Mouse (Mus musculus): ENCODE results near the gene 0610040J01Rik. TPM values are rescaled to one million over a fixed set of nuclear protein-coding genes. Genes with fewer than 3 reads are reported as not detected.
A peak's percentile ranks its signal among the peaks of the same experiment; 100 is the strongest.

0610040J01Rik gene
- polyA plus RNA-seq, 1 experiment from 2014 or later, result 53.4 TPM

GRCm38 (mm10) chr5:63867421-63867820, 55.3 kb downstream of the 0610040J01Rik start:
- H3K4me3 ChIP-seq (replicated peaks; ENCODE audit: low read depth, low read length), result no peak overlapping the region
- no peak overlapping the region for H3K9ac ChIP-seq (ENCODE audit: low read depth, low read length)
- WGBS, result 28% methylated on average over 3 of the region's 3 CpGs
- no peak overlapping the region for H3K4me2 ChIP-seq (ENCODE audit: low read length)
- H3K36me3 ChIP-seq (ENCODE audit: insufficient read depth, low read length), result no peaks in the 10 kb centered on the region
- DNase-seq (ENCODE audit: low spot score), result peak; percentile 53
- peaks cover 4% of the 10 kb centered on the region; the same call in 1 of the 2 replicates for H3K4me1 ChIP-seq (replicated peaks; ENCODE audit: insufficient read depth, low read length)
- peak; percentile 17; the same call in 1 of the 2 replicates for TF ChIP-seq CTCF (IDR thresholded peaks at IDR 0.05; ENCODE audit: low read depth)
- H3K27me3 ChIP-seq (ENCODE audit: insufficient read depth, low read length), result no peaks in the 10 kb centered on the region
- peak overlapping the region; percentile 71; the same call in 1 of the 2 replicates for H3K27ac ChIP-seq
- no peaks in the 10 kb centered on the region for H3K9me3 ChIP-seq (replicated peaks; ENCODE audit: low read length)
- peak; percentile 90 for ATAC-seq (replicated peaks; ENCODE audit: low FRiP score, low read depth)

- TF ChIP-seq CTCF (IDR thresholded peaks at IDR 0.05; ENCODE audit: low read depth), result no peak
- H3K4me1 ChIP-seq (replicated peaks; ENCODE audit: insufficient read depth, low read length), result peaks cover 2% of the 10 kb centered on the region; the same call in 1 of the 2 replicates
- no peaks in the 10 kb centered on the region for H3K27me3 ChIP-seq (ENCODE audit: insufficient read depth, low read length)
- WGBS, result 60% methylated on average over 17 of the region's 17 CpGs
- no peak overlapping the region for H3K9ac ChIP-seq (ENCODE audit: low read depth, low read length)
- DNase-seq (ENCODE audit: low spot score) (no peak), ATAC-seq (replicated peaks; ENCODE audit: low FRiP score, low read depth) (no peak)
- no peak overlapping the region for H3K4me3 ChIP-seq (replicated peaks; ENCODE audit: low read depth, low read length)
- H3K4me2 ChIP-seq (ENCODE audit: low read length), result no peak overlapping the region
- no peaks in the 10 kb centered on the region for H3K36me3 ChIP-seq (ENCODE audit: insufficient read depth, low read length)
- no peak overlapping the region for H3K27ac ChIP-seq
- no peaks in the 10 kb centered on the region for H3K9me3 ChIP-seq (replicated peaks; ENCODE audit: low read length)
These were observed 60.2 kb downstream of the 0610040J01Rik start for GRCm38 (mm10) chr5:63872176-63872932.

- peak; percentile 43; the same call in 1 of the 2 replicates for TF ChIP-seq CTCF (IDR thresholded peaks at IDR 0.05; ENCODE audit: low read depth)
- ATAC-seq (replicated peaks; ENCODE audit: low FRiP score, low read depth), result peak; percentile 92
- Histone ChIP-seq H3K4me2 (ENCODE audit: low read length) (no peak overlapping the region), H3K9ac (ENCODE audit: low read depth, low read length) (no peak overlapping the region), H3K27me3 (ENCODE audit: insufficient read depth, low read length) (no peaks in the 10 kb centered on the region), H3K9me3 (replicated peaks; ENCODE audit: low read length) (no peaks in the 10 kb centered on the region), H3K36me3 (ENCODE audit: insufficient read depth, low read length) (no peaks in the 10 kb centered on the region), H3K4me3 (replicated peaks; ENCODE audit: low read depth, low read length) (no peak overlapping the region), H3K4me1 (replicated peaks; ENCODE audit: insufficient read depth, low read length) (peaks cover 2% of the 10 kb centered on the region; the same call in 1 of the 2 replicates), H3K27ac (peak overlapping the region; percentile 65)
- DNase-seq (ENCODE audit: low spot score), result peak; percentile 39
- 51% methylated on average over 16 of the region's 16 CpGs for WGBS
These were observed 62.7 kb downstream of the 0610040J01Rik start for GRCm38 (mm10) chr5:63874880-63875279.

- Histone ChIP-seq H3K4me2 (ENCODE audit: low read length) (no peak overlapping the region), H3K27me3 (ENCODE audit: insufficient read depth, low read length) (no peaks in the 10 kb centered on the region), H3K4me3 (replicated peaks; ENCODE audit: low read depth, low read length) (no peak overlapping the region), H3K27ac (peak overlapping the region; percentile 60), H3K4me1 (replicated peaks; ENCODE audit: insufficient read depth, low read length) (peaks cover 2% of the 10 kb centered on the region; the same call in 1 of the 2 replicates), H3K9ac (ENCODE audit: low read depth, low read length) (no peak overlapping the region), H3K36me3 (ENCODE audit: insufficient read depth, low read length) (no peaks in the 10 kb centered on the region), H3K9me3 (replicated peaks; ENCODE audit: low read length) (no peaks in the 10 kb centered on the region)
- no peak for ATAC-seq (replicated peaks; ENCODE audit: low FRiP score, low read depth)
- TF ChIP-seq CTCF (IDR thresholded peaks at IDR 0.05; ENCODE audit: low read depth), result no peak
- DNase-seq (ENCODE audit: low spot score), result no peak
- 64% methylated on average over 4 of the region's 4 CpGs for WGBS
These were observed 63.9 kb downstream of the 0610040J01Rik start for GRCm38 (mm10) chr5:63876081-63876480.

DNA sequence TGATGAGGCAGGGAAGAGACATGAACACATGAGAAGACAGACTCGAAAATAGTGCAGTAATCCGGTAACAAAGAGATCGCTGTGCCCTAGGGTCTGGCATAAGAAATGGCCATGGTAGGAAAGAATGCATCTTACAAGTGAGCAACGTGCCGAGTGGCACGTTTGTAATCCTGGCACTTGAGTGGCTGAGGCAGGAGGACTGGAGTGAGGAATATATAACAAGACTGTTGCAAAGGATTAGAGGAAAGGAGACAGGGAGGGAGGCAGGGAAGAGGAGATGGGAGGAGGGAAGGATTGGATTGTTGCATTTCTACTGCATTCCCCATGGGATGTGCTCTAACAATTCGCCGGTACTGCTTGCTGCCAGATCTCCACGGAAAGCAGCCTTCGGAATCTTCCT, 66.9 kb downstream of the 0610040J01Rik start:
- WGBS, result 73% methylated on average over 10 of the region's 10 CpGs
- H3K27ac ChIP-seq, result no peak overlapping the region
- TF ChIP-seq CTCF (IDR thresholded peaks at IDR 0.05; ENCODE audit: low read depth), result no peak

GRCm38 (mm10) chr5:63886292-63886691, 74.1 kb downstream of the 0610040J01Rik start:
- no peak for DNase-seq (ENCODE audit: low spot score)
- no peak overlapping the region for H3K27ac ChIP-seq
- ATAC-seq (replicated peaks; ENCODE audit: low FRiP score, low read depth), result 0 out of 2 replicates have a peak, but pooled peaks have one; percentile 5
- H3K27me3 ChIP-seq (ENCODE audit: insufficient read depth, low read length), result no peaks in the 10 kb centered on the region
- H3K9me3 ChIP-seq (replicated peaks; ENCODE audit: low read length), result no peaks in the 10 kb centered on the region
- WGBS, result 81% methylated on average over 5 of the region's 5 CpGs
- H3K9ac ChIP-seq (ENCODE audit: low read depth, low read length), result no peak overlapping the region
- no peaks in the 10 kb centered on the region for H3K36me3 ChIP-seq (ENCODE audit: insufficient read depth, low read length)
- no peak overlapping the region for H3K4me3 ChIP-seq (replicated peaks; ENCODE audit: low read depth, low read length)
- no peak overlapping the region for H3K4me2 ChIP-seq (ENCODE audit: low read length)
- H3K4me1 ChIP-seq (replicated peaks; ENCODE audit: insufficient read depth, low read length), result no peaks in the 10 kb centered on the region
- no peak for TF ChIP-seq CTCF (IDR thresholded peaks at IDR 0.05; ENCODE audit: low read depth)

More for the DNA sequence above, 66.9 kb downstream of the 0610040J01Rik start:
- Histone ChIP-seq H3K4me1 (replicated peaks; ENCODE audit: insufficient read depth, low read length) (peaks cover 2% of the 10 kb centered on the region; the same call in 1 of the 2 replicates), H3K4me3 (replicated peaks; ENCODE audit: low read depth, low read length) (no peak overlapping the region), H3K4me2 (ENCODE audit: low read length) (no peak overlapping the region), H3K9ac (ENCODE audit: low read depth, low read length) (no peak overlapping the region), H3K9me3 (replicated peaks; ENCODE audit: low read length) (no peaks in the 10 kb centered on the region), H3K27me3 (ENCODE audit: insufficient read depth, low read length) (no peaks in the 10 kb centered on the region), H3K36me3 (ENCODE audit: insufficient read depth, low read length) (no peaks in the 10 kb centered on the region)
- DNase-seq (ENCODE audit: low spot score) (no peak), ATAC-seq (replicated peaks; ENCODE audit: low FRiP score, low read depth) (no peak)

All from kidney, postnatal 0 days (tissue).